Mouse (Mus musculus) induced T-regulatory cell, adult 2 months (primary cell): ENCODE measurements around the gene Oxt.
A peak's percentile ranks its signal among the peaks of the same experiment; 100 is the strongest.
"Not testable (repeated sequence)": the region's sequence is repeated elsewhere in the genome, so short reads cannot be mapped to it uniquely, and the experiment has no call there.

Experiments used
- DNase-seq: peaks from one replicate; pipeline ENCODE4 v3.0.0-alpha.2; 2012; ENCODE audit warnings: low read depth

The Oxt gene

GRCm38 (mm10) chr2:130575873-130576272 lies at the start of gene Oxt:
Gene Oxt (plus strand): TSS chr2:130576173.
- DNase-seq: no peak

- DNase-seq: no peak
Observed at GRCm38 (mm10) chr2:130528457-130528856, 47.5 kb upstream of the Oxt start.

- DNase-seq: no peak
Observed at GRCm38 (mm10) chr2:130529290-130529689, 46.7 kb upstream of the Oxt start.

GRCm38 (mm10) chr2:130529925-130530324 lies 46.0 kb upstream of the Oxt start:
- DNase-seq: no peak

- DNase-seq: no peak
Observed at GRCm38 (mm10) chr2:130532201-130532600, 43.8 kb upstream of the Oxt start.

- no peak for DNase-seq
Observed at GRCm38 (mm10) chr2:130535017-130535416, 41.0 kb upstream of the Oxt start.

- DNase-seq: no peak
Observed at GRCm38 (mm10) chr2:130536890-130537289, 39.1 kb upstream of the Oxt start.

- peak; percentile 73 for DNase-seq
Observed at GRCm38 (mm10) chr2:130538876-130539546, 37.0 kb upstream of the Oxt start.

- peak; percentile 46 for DNase-seq
Observed at GRCm38 (mm10) chr2:130540266-130540665, 35.7 kb upstream of the Oxt start.

- DNase-seq: no peak
Observed at GRCm38 (mm10) chr2:130546957-130547356, 29.0 kb upstream of the Oxt start.

- peak; percentile 63 for DNase-seq
Observed at GRCm38 (mm10) chr2:130554841-130555240, 21.1 kb upstream of the Oxt start.

GRCm38 (mm10) chr2:130556292-130556691 lies 19.7 kb upstream of the Oxt start:
- no peak for DNase-seq

- no peak for DNase-seq
Observed at GRCm38 (mm10) chr2:130557462-130557861, 18.5 kb upstream of the Oxt start.

- DNase-seq: peak; percentile 40
Observed at GRCm38 (mm10) chr2:130558015-130558414, 18.0 kb upstream of the Oxt start.

GRCm38 (mm10) chr2:130563212-130564055 lies 12.5 kb upstream of the Oxt start, which contains the start of gene Mrps26:
Gene Mrps26 (plus strand): TSS chr2:130563742.
- DNase-seq: peak; percentile 94

GRCm38 (mm10) chr2:130564063-130564462 lies 11.9 kb upstream of the Oxt start:
- no peak for DNase-seq

- DNase-seq: no peak
Observed at GRCm38 (mm10) chr2:130564983-130565382, 11.0 kb upstream of the Oxt start.

- no peak for DNase-seq
Observed at GRCm38 (mm10) chr2:130568921-130569320, 7.1 kb upstream of the Oxt start.

- DNase-seq: no peak
Observed at GRCm38 (mm10) chr2:130569926-130570325, 6.0 kb upstream of the Oxt start.

GRCm38 (mm10) chr2:130574960-130575359 lies 1.0 kb upstream of the Oxt start:
- DNase-seq: no peak

GRCm38 (mm10) chr2:130576564-130576963 lies 591 bp downstream of the Oxt start:
- not testable (repeated sequence) for DNase-seq

- DNase-seq: no peak
Observed at GRCm38 (mm10) chr2:130577021-130577420, 1.0 kb downstream of the Oxt start.

GRCm38 (mm10) chr2:130577632-130578031 lies 1.7 kb downstream of the Oxt start:
- peak; percentile 76 for DNase-seq
